Mouse (Mus musculus): ENCODE results near the gene Hcfc2. TPM values are rescaled to one million over a fixed set of nuclear protein-coding genes. Genes with fewer than 3 reads are reported as not detected.

Gene Hcfc2
- 25.5 and 27.3 TPM in 2 replicates for polyA plus RNA-seq (2014; fragmentation: Nextera tagmentation; extraction: Ambion mirVana)

- whole genome bisulfite sequencing: 70% methylated on average over 5 of the region's 5 CpGs
- ATAC-seq (ENCODE audit: low FRiP score, low TSS enrichment): no peak
- Histone ChIP-seq H3K4me1 (ENCODE audit: control insufficient read depth, insufficient read depth, low read length) (0 out of 2 replicates have a peak, but pooled peaks cover 4% of the 10 kb centered on the region), H3K9ac (ENCODE audit: low read depth, low read length) (no peak within 1 kb of the TSS), H3K27ac (ENCODE audit: low read depth, low read length) (no peak within 1 kb of the TSS), H3K4me3 (ENCODE audit: low read length) (no peak within 1 kb of the TSS), H3K4me2 (replicated peaks; ENCODE audit: low read depth, low read length) (no peak within 1 kb of the TSS), H3K9me3 (ENCODE audit: control insufficient read depth, low read length) (no peaks in the 10 kb centered on the region), H3K27me3 (ENCODE audit: control insufficient read depth, insufficient read depth, low read length) (no peaks in the 10 kb centered on the region), H3K36me3 (ENCODE audit: control insufficient read depth, insufficient read depth, low read length) (no peaks in the 10 kb centered on the region)
These were observed at the start of gene Hcfc2 for GRCm38 (mm10) chr10:82695956-82696355. TSS of gene Hcfc2 (plus strand) at chr10:82696160.

- Histone ChIP-seq H3K4me1 (ENCODE audit: control insufficient read depth, insufficient read depth, low read length) (no peaks in the 10 kb centered on the region), H3K4me3 (ENCODE audit: low read length) (no peak overlapping the region), H3K27ac (ENCODE audit: low read depth, low read length) (no peak overlapping the region), H3K36me3 (ENCODE audit: control insufficient read depth, insufficient read depth, low read length) (peaks cover 68% of the 10 kb centered on the region), H3K9ac (ENCODE audit: low read depth, low read length) (no peak overlapping the region), H3K27me3 (ENCODE audit: control insufficient read depth, insufficient read depth, low read length) (no peaks in the 10 kb centered on the region), H3K9me3 (ENCODE audit: control insufficient read depth, low read length) (no peaks in the 10 kb centered on the region), H3K4me2 (replicated peaks; ENCODE audit: low read depth, low read length) (no peak overlapping the region)
- WGBS: 77% methylated on average over 17 of the region's 17 CpGs
- ATAC-seq (ENCODE audit: low FRiP score, low TSS enrichment): no peak
These were observed 48.7 kb upstream of the Hcfc2 start for GRCm38 (mm10) chr10:82647205-82647811.

- WGBS: 84% methylated on average over 5 of the region's 5 CpGs
- Histone ChIP-seq H3K4me1 (ENCODE audit: control insufficient read depth, insufficient read depth, low read length) (no peaks in the 10 kb centered on the region), H3K27me3 (ENCODE audit: control insufficient read depth, insufficient read depth, low read length) (no peaks in the 10 kb centered on the region), H3K9me3 (ENCODE audit: control insufficient read depth, low read length) (no peaks in the 10 kb centered on the region), H3K27ac (ENCODE audit: low read depth, low read length) (no peak overlapping the region), H3K4me2 (replicated peaks; ENCODE audit: low read depth, low read length) (no peak overlapping the region), H3K9ac (ENCODE audit: low read depth, low read length) (no peak overlapping the region), H3K4me3 (ENCODE audit: low read length) (no peak overlapping the region), H3K36me3 (ENCODE audit: control insufficient read depth, insufficient read depth, low read length) (peaks cover 32% of the 10 kb centered on the region)
- ATAC-seq (ENCODE audit: low FRiP score, low TSS enrichment): no peak
These were observed 44.7 kb upstream of the Hcfc2 start for GRCm38 (mm10) chr10:82651221-82651620.

GRCm38 (mm10) chr10:82652625-82653024 is 43.3 kb upstream of the Hcfc2 start:
- WGBS: 67% methylated on average over 5 of the region's 5 CpGs

GRCm38 (mm10) chr10:82654581-82654980 is 41.4 kb upstream of the Hcfc2 start:
- no peak for ATAC-seq (ENCODE audit: low FRiP score, low TSS enrichment)
- Histone ChIP-seq H3K27me3 (ENCODE audit: control insufficient read depth, insufficient read depth, low read length) (no peaks in the 10 kb centered on the region), H3K9me3 (ENCODE audit: control insufficient read depth, low read length) (no peaks in the 10 kb centered on the region), H3K27ac (ENCODE audit: low read depth, low read length) (no peak overlapping the region), H3K4me3 (ENCODE audit: low read length) (no peak overlapping the region), H3K4me2 (replicated peaks; ENCODE audit: low read depth, low read length) (no peak overlapping the region), H3K36me3 (ENCODE audit: control insufficient read depth, insufficient read depth, low read length) (peaks cover 11% of the 10 kb centered on the region), H3K9ac (ENCODE audit: low read depth, low read length) (no peak overlapping the region), H3K4me1 (ENCODE audit: control insufficient read depth, insufficient read depth, low read length) (no peaks in the 10 kb centered on the region)
- WGBS: 83% methylated on average over 3 of the region's 3 CpGs

More at GRCm38 (mm10) chr10:82652625-82653024, 43.3 kb upstream of the Hcfc2 start:
- H3K9ac ChIP-seq (ENCODE audit: low read depth, low read length): no peak overlapping the region
- ATAC-seq (ENCODE audit: low FRiP score, low TSS enrichment): no peak
- H3K27ac ChIP-seq (ENCODE audit: low read depth, low read length): no peak overlapping the region
- H3K36me3 ChIP-seq (ENCODE audit: control insufficient read depth, insufficient read depth, low read length): peaks cover 18% of the 10 kb centered on the region
- no peaks in the 10 kb centered on the region for H3K4me1 ChIP-seq (ENCODE audit: control insufficient read depth, insufficient read depth, low read length)
- H3K9me3 ChIP-seq (ENCODE audit: control insufficient read depth, low read length): no peaks in the 10 kb centered on the region
- no peaks in the 10 kb centered on the region for H3K27me3 ChIP-seq (ENCODE audit: control insufficient read depth, insufficient read depth, low read length)
- no peak overlapping the region for H3K4me2 ChIP-seq (replicated peaks; ENCODE audit: low read depth, low read length)
- H3K4me3 ChIP-seq (ENCODE audit: low read length): no peak overlapping the region

- Histone ChIP-seq H3K36me3 (ENCODE audit: control insufficient read depth, insufficient read depth, low read length) (no peaks in the 10 kb centered on the region), H3K4me2 (replicated peaks; ENCODE audit: low read depth, low read length) (no peak overlapping the region), H3K27me3 (ENCODE audit: control insufficient read depth, insufficient read depth, low read length) (no peaks in the 10 kb centered on the region), H3K27ac (ENCODE audit: low read depth, low read length) (no peak overlapping the region), H3K4me1 (ENCODE audit: control insufficient read depth, insufficient read depth, low read length) (no peaks in the 10 kb centered on the region), H3K9ac (ENCODE audit: low read depth, low read length) (no peak overlapping the region), H3K9me3 (ENCODE audit: control insufficient read depth, low read length) (no peaks in the 10 kb centered on the region), H3K4me3 (ENCODE audit: low read length) (no peak overlapping the region)
- WGBS: 88% methylated on average over 8 of the region's 8 CpGs
- no peak for ATAC-seq (ENCODE audit: low FRiP score, low TSS enrichment)
These were observed 34.1 kb upstream of the Hcfc2 start for GRCm38 (mm10) chr10:82661820-82662219.

- no peaks in the 10 kb centered on the region for H3K27me3 ChIP-seq (ENCODE audit: control insufficient read depth, insufficient read depth, low read length)
- no peak overlapping the region for H3K4me2 ChIP-seq (replicated peaks; ENCODE audit: low read depth, low read length)
- no peaks in the 10 kb centered on the region for H3K4me1 ChIP-seq (ENCODE audit: control insufficient read depth, insufficient read depth, low read length)
- H3K9me3 ChIP-seq (ENCODE audit: control insufficient read depth, low read length): no peaks in the 10 kb centered on the region
- H3K36me3 ChIP-seq (ENCODE audit: control insufficient read depth, insufficient read depth, low read length): no peaks in the 10 kb centered on the region
- 79% methylated on average over 14 of the region's 14 CpGs for WGBS
- ATAC-seq (ENCODE audit: low FRiP score, low TSS enrichment): no peak
- no peak overlapping the region for H3K4me3 ChIP-seq (ENCODE audit: low read length)
- no peak overlapping the region for H3K9ac ChIP-seq (ENCODE audit: low read depth, low read length)
- H3K27ac ChIP-seq (ENCODE audit: low read depth, low read length): no peak overlapping the region
These were observed 33.5 kb upstream of the Hcfc2 start for GRCm38 (mm10) chr10:82662267-82662990.

- Histone ChIP-seq H3K27me3 (ENCODE audit: control insufficient read depth, insufficient read depth, low read length) (no peaks in the 10 kb centered on the region), H3K9ac (ENCODE audit: low read depth, low read length) (no peak overlapping the region), H3K4me1 (ENCODE audit: control insufficient read depth, insufficient read depth, low read length) (no peaks in the 10 kb centered on the region), H3K4me3 (ENCODE audit: low read length) (no peak overlapping the region), H3K9me3 (ENCODE audit: control insufficient read depth, low read length) (no peaks in the 10 kb centered on the region), H3K4me2 (replicated peaks; ENCODE audit: low read depth, low read length) (no peak overlapping the region), H3K27ac (ENCODE audit: low read depth, low read length) (no peak overlapping the region), H3K36me3 (ENCODE audit: control insufficient read depth, insufficient read depth, low read length) (no peaks in the 10 kb centered on the region)
- 80% methylated on average over 2 of the region's 2 CpGs for WGBS
- no peak for ATAC-seq (ENCODE audit: low FRiP score, low TSS enrichment)
These were observed 32.7 kb upstream of the Hcfc2 start for GRCm38 (mm10) chr10:82663289-82663688.

GRCm38 (mm10) chr10:82665951-82666350 is 30.0 kb upstream of the Hcfc2 start:
- H3K4me2 ChIP-seq (replicated peaks; ENCODE audit: low read depth, low read length): no peak overlapping the region
- no peak overlapping the region for H3K27ac ChIP-seq (ENCODE audit: low read depth, low read length)
- no peaks in the 10 kb centered on the region for H3K36me3 ChIP-seq (ENCODE audit: control insufficient read depth, insufficient read depth, low read length)
- H3K9me3 ChIP-seq (ENCODE audit: control insufficient read depth, low read length): no peaks in the 10 kb centered on the region
- no peak overlapping the region for H3K4me3 ChIP-seq (ENCODE audit: low read length)
- H3K4me1 ChIP-seq (ENCODE audit: control insufficient read depth, insufficient read depth, low read length): no peaks in the 10 kb centered on the region
- H3K27me3 ChIP-seq (ENCODE audit: control insufficient read depth, insufficient read depth, low read length): no peaks in the 10 kb centered on the region
- ATAC-seq (ENCODE audit: low FRiP score, low TSS enrichment): no peak
- WGBS: 64% methylated on average over 3 of the region's 3 CpGs
- H3K9ac ChIP-seq (ENCODE audit: low read depth, low read length): no peak overlapping the region

All from kidney, embryonic 14.5 days (tissue).